Mouse (Mus musculus): Measurements from ENCODE around the gene Pot1a.

DNA sequence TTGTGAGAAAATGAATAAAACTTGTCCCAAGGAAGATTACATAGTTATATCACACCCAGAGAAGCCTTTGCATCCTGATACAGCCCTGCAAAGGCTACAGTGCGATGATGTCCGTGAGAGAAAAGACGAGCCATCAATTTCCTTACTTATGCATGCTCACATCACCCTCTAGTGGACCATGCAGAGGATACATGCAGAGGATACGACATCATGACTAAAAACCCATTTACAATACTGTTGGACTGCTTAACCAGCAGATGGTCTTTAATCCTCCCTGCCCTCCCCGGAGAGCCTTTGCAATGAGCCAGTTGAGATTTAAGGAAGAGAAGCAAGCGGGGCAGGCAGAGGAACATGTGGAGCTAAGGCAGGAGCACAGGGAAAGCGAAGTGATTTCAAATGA lies 42.0 kb downstream of the Pot1a start:
- TF ChIP-seq CTCF (IDR thresholded peaks at IDR 0.05) = peak; percentile 61
- TF ChIP-seq POLR2A (IDR thresholded peaks at IDR 0.05; ENCODE audit: insufficient read depth, low read depth, low read length) = no peak
